Mouse (Mus musculus) intestine, embryonic 16.5 days (tissue): ENCODE measurements at regions not wholly inside any gene's neighbourhood (a gene's known extent, or its start where the extent isn't known, plus 50 kb on each side); places are given as distances from the start of the nearest gene placed in this dataset.

Source experiments
- ATAC-seq: fragments of 200-750 bp; cut with Nextera tagmentation; 2 replicates; pipeline ENCODE4 v1.8.0; 2017; ENCODE audit warnings: moderate TSS enrichment, moderate library complexity
- H3K27ac ChIP-seq: fragments of 300-500 bp; sonication (generic); 2 replicates; pipeline ENCODE4 v1.5.1; 2014; ENCODE audit warnings: mild to moderate bottlenecking, low read length
- H3K27me3 ChIP-seq: fragments of 300-500 bp; sonication (generic); replicated peaks from 2 replicates; pipeline ENCODE4 v1.6.1; 2014; ENCODE audit warnings: low read length, control low read depth, mixed read lengths; ENCODE audit not compliant: control insufficient read depth, insufficient read depth
- H3K36me3 ChIP-seq: fragments of 300-500 bp; sonication (generic); 2 replicates; pipeline ENCODE4 v1.6.1; 2014; ENCODE audit warnings: low read length, control low read depth; ENCODE audit not compliant: control insufficient read depth, insufficient read depth
- H3K4me1 ChIP-seq: fragments of 300-500 bp; sonication (generic); 2 replicates; pipeline ENCODE4 v1.6.1; 2014; ENCODE audit warnings: low read length, control low read depth, mixed read lengths; ENCODE audit not compliant: control insufficient read depth, insufficient read depth
- H3K4me2 ChIP-seq: fragments of 300-500 bp; sonication (generic); 2 replicates; pipeline ENCODE4 v1.6.1; 2014; ENCODE audit warnings: low read depth, low read length, control low read depth
- H3K4me3 ChIP-seq: fragments of 300-500 bp; sonication (generic); 2 replicates; pipeline ENCODE4 v1.5.1; 2014; ENCODE audit warnings: mild to moderate bottlenecking, low read length
- H3K9ac ChIP-seq: fragments of 300-500 bp; sonication (generic); 2 replicates; pipeline ENCODE4 v1.6.1; 2014; ENCODE audit warnings: low read depth, low read length
- H3K9me3 ChIP-seq: fragments of 300-500 bp; sonication (generic); 2 replicates; pipeline ENCODE4 v1.6.1; 2016; ENCODE audit warnings: low read length, control low read depth; ENCODE audit not compliant: control insufficient read depth
- WGBS: fragments of 180-500 bp; shearing (Covaris S2); extraction: QIAGEN DNeasy Blood & Tissue Kit; methylation state at CpG from one replicate; pipeline ENCODE4 v1.1.7; 2014; 5-methylcytosine and 5-hydroxymethylcytosine counted together

GRCm38 (mm10) chr4:127558572-127558971 lies 200.6 kb upstream of the Gjb5 start:
- no peak overlapping the region for H3K4me3 ChIP-seq
- no peak for ATAC-seq
- H3K36me3 ChIP-seq: no peaks in the 10 kb centered on the region
- H3K9me3 ChIP-seq: no peaks in the 10 kb centered on the region
- H3K27ac ChIP-seq: no peak overlapping the region
- H3K4me2 ChIP-seq: no peak overlapping the region
- WGBS: 46% methylated on average over 7 of the region's 7 CpGs
- no peak overlapping the region for H3K9ac ChIP-seq
- H3K4me1 ChIP-seq: no peaks in the 10 kb centered on the region
- no peaks in the 10 kb centered on the region for H3K27me3 ChIP-seq

DNA sequence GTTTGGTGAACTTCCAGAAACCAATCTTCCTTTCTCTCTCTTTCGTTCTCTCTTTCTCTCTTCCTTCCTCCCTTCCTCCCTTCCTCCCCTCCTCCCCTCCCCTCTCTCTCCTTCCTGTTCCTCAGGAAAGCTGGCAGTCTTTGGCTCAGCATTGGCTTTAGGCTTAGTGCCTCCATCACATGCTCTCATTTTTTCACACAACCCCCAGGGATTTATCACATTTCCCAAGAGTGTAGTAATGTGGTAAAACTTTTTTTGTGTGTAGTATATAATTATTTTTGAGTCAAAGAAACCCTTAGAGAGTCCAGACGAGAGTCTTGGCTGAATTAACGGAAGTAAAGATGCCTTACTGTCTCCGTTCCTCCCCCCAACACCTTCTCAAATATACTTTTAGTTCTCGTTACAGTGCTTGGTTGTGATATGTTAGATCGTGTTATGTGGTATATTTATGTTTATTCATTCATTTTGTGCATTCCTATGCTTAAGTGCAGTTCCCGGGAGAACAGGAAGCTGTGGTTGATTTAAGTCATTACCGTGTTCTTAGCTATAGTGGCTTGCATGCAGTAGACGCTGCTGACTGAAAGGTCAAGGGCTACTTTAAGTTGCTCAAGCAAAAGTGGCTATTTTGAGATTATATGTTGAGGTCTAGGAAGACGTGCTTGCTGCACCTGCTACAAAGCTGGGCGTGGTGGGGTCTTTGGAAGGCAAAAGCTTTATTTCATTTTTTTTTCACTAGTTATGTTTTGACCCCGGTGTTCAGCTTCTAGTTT lies 194.7 kb upstream of the Gjb5 start:
- H3K27ac ChIP-seq: no peak overlapping the region
- H3K9me3 ChIP-seq: no peaks in the 10 kb centered on the region
- H3K36me3 ChIP-seq: no peaks in the 10 kb centered on the region
- no peak for ATAC-seq
- H3K4me3 ChIP-seq: no peak overlapping the region
- no peak overlapping the region for H3K9ac ChIP-seq
- 67% methylated on average over 12 of the region's 12 CpGs for WGBS
- no peak overlapping the region for H3K4me2 ChIP-seq
- H3K4me1 ChIP-seq: no peaks in the 10 kb centered on the region
- no peaks in the 10 kb centered on the region for H3K27me3 ChIP-seq

GRCm38 (mm10) chr4:127549581-127549980 lies 191.6 kb upstream of the Gjb5 start:
- Histone ChIP-seq H3K27ac (no peak overlapping the region), H3K4me3 (peak overlapping the region; percentile 18), H3K9me3 (no peaks in the 10 kb centered on the region), H3K27me3 (no peaks in the 10 kb centered on the region), H3K36me3 (no peaks in the 10 kb centered on the region), H3K4me1 (no peaks in the 10 kb centered on the region), H3K9ac (0 out of 2 replicates have a peak overlapping the region, but pooled peaks have one; percentile 43), H3K4me2 (peak overlapping the region; percentile 37)
- 41% methylated on average over 12 of the region's 12 CpGs for WGBS
- no peak for ATAC-seq

DNA sequence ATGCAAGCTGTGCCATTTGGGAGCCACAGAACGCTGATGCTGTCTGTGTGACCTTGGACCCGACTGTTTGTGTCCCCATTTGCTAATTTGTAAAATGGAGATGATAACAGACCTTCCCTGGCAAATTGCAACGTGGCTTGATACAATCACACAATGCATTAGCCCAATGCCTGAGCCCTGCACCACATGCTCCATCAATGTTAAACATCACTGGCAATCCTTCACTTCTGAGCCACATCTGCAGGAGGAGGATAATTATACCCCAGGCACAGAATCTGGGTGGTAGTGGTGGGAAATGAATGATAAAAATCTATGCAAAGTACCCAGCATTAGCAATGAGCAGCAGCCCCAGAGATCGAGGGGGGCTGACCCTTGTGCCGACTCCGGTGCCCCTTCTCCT lies 191.0 kb upstream of the Gjb5 start:
- H3K27ac ChIP-seq: no peak overlapping the region
- ATAC-seq: no peak
- H3K4me2 ChIP-seq: no peak overlapping the region
- H3K4me3 ChIP-seq: no peak overlapping the region; the same call in 1 of the 2 replicates
- WGBS: 56% methylated on average over 6 of the region's 6 CpGs
- no peaks in the 10 kb centered on the region for H3K4me1 ChIP-seq
- no peaks in the 10 kb centered on the region for H3K27me3 ChIP-seq
- no peaks in the 10 kb centered on the region for H3K9me3 ChIP-seq
- H3K9ac ChIP-seq: no peak overlapping the region
- H3K36me3 ChIP-seq: no peaks in the 10 kb centered on the region

GRCm38 (mm10) chr4:127545106-127545505 lies 187.1 kb upstream of the Gjb5 start:
- 85% methylated on average over 6 of the region's 6 CpGs for WGBS

GRCm38 (mm10) chr4:127543276-127543675 lies 185.3 kb upstream of the Gjb5 start:
- Histone ChIP-seq H3K36me3 (no peaks in the 10 kb centered on the region), H3K27ac (no peak overlapping the region), H3K4me1 (no peaks in the 10 kb centered on the region), H3K9ac (no peak overlapping the region), H3K27me3 (no peaks in the 10 kb centered on the region), H3K9me3 (no peaks in the 10 kb centered on the region), H3K4me2 (no peak overlapping the region), H3K4me3 (no peak overlapping the region)
- 80% methylated on average over 2 of the region's 2 CpGs for WGBS
- ATAC-seq: no peak

More at GRCm38 (mm10) chr4:127545106-127545505, 187.1 kb upstream of the Gjb5 start:
- Histone ChIP-seq H3K9me3 (no peaks in the 10 kb centered on the region), H3K36me3 (no peaks in the 10 kb centered on the region), H3K27me3 (no peaks in the 10 kb centered on the region), H3K4me2 (no peak overlapping the region), H3K4me1 (no peaks in the 10 kb centered on the region), H3K27ac (no peak overlapping the region), H3K9ac (no peak overlapping the region), H3K4me3 (no peak overlapping the region)
- ATAC-seq: no peak

DNA sequence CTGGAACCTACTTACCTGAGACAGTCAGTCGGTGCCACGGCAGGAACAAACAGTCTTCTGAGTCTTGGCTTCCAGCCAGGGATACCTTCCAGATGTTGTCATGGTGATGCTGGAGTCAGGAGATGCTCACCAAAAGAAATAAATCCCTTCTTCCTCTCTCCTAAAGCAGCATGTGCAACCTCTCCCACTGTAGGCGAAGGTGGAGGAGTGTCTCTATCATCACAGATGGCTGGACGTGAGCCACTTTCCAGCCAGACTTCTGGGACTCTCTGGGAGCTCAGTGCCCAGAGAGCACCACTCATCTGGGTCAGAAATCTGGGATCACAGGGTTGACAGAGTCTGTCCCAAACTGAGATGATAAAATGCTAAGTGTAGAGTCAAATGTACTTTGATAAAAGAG lies 184.8 kb upstream of the Gjb5 start:
- Histone ChIP-seq H3K4me1 (no peaks in the 10 kb centered on the region), H3K9ac (no peak overlapping the region), H3K27ac (no peak overlapping the region), H3K9me3 (no peaks in the 10 kb centered on the region), H3K36me3 (no peaks in the 10 kb centered on the region), H3K27me3 (no peaks in the 10 kb centered on the region), H3K4me3 (no peak overlapping the region), H3K4me2 (no peak overlapping the region)
- WGBS: 57% methylated on average over 4 of the region's 4 CpGs
- ATAC-seq: no peak

GRCm38 (mm10) chr4:127536952-127537351 lies 179.0 kb upstream of the Gjb5 start:
- H3K4me2 ChIP-seq: no peak overlapping the region
- H3K4me3 ChIP-seq: no peak overlapping the region
- whole genome bisulfite sequencing: 47% methylated on average over 5 of the region's 5 CpGs
- H3K27ac ChIP-seq: no peak overlapping the region
- H3K27me3 ChIP-seq: no peaks in the 10 kb centered on the region
- H3K36me3 ChIP-seq: no peaks in the 10 kb centered on the region
- ATAC-seq: no peak
- no peak overlapping the region for H3K9ac ChIP-seq
- no peaks in the 10 kb centered on the region for H3K4me1 ChIP-seq
- H3K9me3 ChIP-seq: no peaks in the 10 kb centered on the region

DNA sequence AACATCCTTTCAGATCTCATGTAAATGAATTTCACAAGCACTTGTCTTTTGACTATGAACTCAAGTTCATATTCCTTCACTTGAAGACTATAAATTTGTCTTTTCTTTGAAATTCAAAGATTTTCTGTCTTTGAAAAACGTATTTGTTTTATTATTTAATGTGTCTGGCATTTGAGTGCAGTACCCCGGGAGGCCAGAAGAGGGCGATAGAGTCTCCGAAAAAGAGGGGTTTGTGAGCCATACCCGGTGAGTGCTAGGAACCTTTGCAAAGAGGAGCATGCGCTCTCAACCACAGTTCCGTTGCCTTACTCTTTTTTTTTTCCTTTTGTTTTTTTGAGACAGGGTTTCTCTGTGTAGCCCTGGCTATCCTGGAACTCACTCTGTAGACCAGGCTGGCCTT lies 177.6 kb upstream of the Gjb5 start:
- Histone ChIP-seq H3K4me3 (no peak overlapping the region), H3K4me2 (no peak overlapping the region), H3K27me3 (no peaks in the 10 kb centered on the region), H3K36me3 (no peaks in the 10 kb centered on the region), H3K9ac (no peak overlapping the region), H3K9me3 (no peaks in the 10 kb centered on the region), H3K27ac (no peak overlapping the region), H3K4me1 (no peaks in the 10 kb centered on the region)
- WGBS: 81% methylated on average over 7 of the region's 7 CpGs
- no peak for ATAC-seq

- Histone ChIP-seq H3K4me1 (no peaks in the 10 kb centered on the region), H3K27ac (no peak overlapping the region), H3K27me3 (no peaks in the 10 kb centered on the region), H3K4me3 (no peak overlapping the region), H3K9me3 (no peaks in the 10 kb centered on the region), H3K36me3 (no peaks in the 10 kb centered on the region), H3K9ac (no peak overlapping the region), H3K4me2 (no peak overlapping the region)
- ATAC-seq: no peak
- 94% methylated on average over 3 of the region's 3 CpGs for WGBS
Measured at GRCm38 (mm10) chr4:127534411-127534810, 176.4 kb upstream of the Gjb5 start.
